14 mouse cellular contexts compared by ENCODE assay signal in the genomic region with DNA sequence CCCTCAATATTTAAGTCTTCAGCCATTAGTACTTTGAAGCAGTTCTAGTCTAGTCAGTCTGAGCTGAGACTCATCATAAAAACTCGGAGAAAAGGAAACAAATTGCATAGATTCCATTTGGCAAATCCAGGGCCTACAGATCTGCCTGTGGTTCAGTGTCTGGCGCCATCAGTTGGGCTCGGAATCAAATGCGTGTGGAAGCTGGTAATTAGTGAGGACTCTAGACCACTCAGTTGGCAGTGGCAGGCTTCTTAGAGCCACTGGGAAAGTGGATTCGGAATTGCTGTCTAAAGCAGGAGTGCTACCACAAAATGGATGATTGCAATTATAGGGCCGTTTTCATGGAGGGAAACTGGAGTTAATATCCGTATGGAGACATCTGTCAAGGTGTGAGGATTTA.
DNase-seq lines count a peak whose midpoint lies in the region; ATAC-seq and TF ChIP-seq lines count a peak whose summit lies in the region.
"Had no signal": no experiment of that assay in that cellular context is flagged by ENCODE, and none has a peak within 500 bp of the region (broad histone marks: within the 10 kb centered on the region; RNA-seq: fewer than 3 reads in every experiment).

No protein-coding gene starts in this region.

- H3K36me3 ChIP-seq in hindbrain, embryonic 12.5 days: no peaks in the 10 kb centered on the region
- no peaks in the 10 kb centered on the region for H3K36me3 ChIP-seq in hindbrain, embryonic 11.5 days (ENCODE audit: control insufficient read depth, insufficient read depth, low read length)
- H3K36me3 ChIP-seq in embryonic facial prominence, embryonic 15.5 days: no peaks in the 10 kb centered on the region
- H3K36me3 ChIP-seq in hindbrain, postnatal 0 days (ENCODE audit: insufficient read depth, low read length): no peaks in the 10 kb centered on the region
- no peaks in the 10 kb centered on the region for H3K36me3 ChIP-seq in neural tube, embryonic 14.5 days (ENCODE audit: control insufficient read depth, insufficient read depth, low read length)
- H3K36me3 ChIP-seq: heart, embryonic 15.5 days had no signal

- no peak for DNase-seq in hindbrain, embryonic 11.5 days (ENCODE audit: low spot score)
- DNase-seq in hindbrain, postnatal 0 days (ENCODE audit: low spot score): peak; percentile 10
- no peak for DNase-seq in liver
- DNase-seq in thymus, postnatal 36 days: no peak
- DNase-seq in ovary, postnatal 36 days (ENCODE audit: low spot score): no peak
- DNase-seq: cerebellum, adult 11 months; gastrocnemius, postnatal 14 days; kidney, postnatal 10 days; layer of hippocampus, adult 9-11 months had no signal

- peaks cover 16% of the 10 kb centered on the region for H3K4me1 ChIP-seq in hindbrain, embryonic 12.5 days
- no peaks in the 10 kb centered on the region for H3K4me1 ChIP-seq in hindbrain, embryonic 11.5 days (replicated peaks; ENCODE audit: control insufficient read depth, insufficient read depth, low read length)
- peaks cover 21% of the 10 kb centered on the region for H3K4me1 ChIP-seq in embryonic facial prominence, embryonic 15.5 days
- H3K4me1 ChIP-seq in hindbrain, postnatal 0 days (ENCODE audit: insufficient read depth, low read length): no peaks in the 10 kb centered on the region
- H3K4me1 ChIP-seq in neural tube, embryonic 14.5 days (ENCODE audit: control insufficient read depth, insufficient read depth, low read length): peaks cover 3% of the 10 kb centered on the region; the same call in 1 of the 2 replicates
- H3K4me1 ChIP-seq: heart, embryonic 15.5 days had no signal

- no peak for TF ChIP-seq CTCF in hindbrain, postnatal 0 days (IDR thresholded peaks at IDR 0.05; ENCODE audit: low read depth)

- no peak overlapping the region for H3K4me3 ChIP-seq in hindbrain, embryonic 12.5 days
- no peak overlapping the region for H3K4me3 ChIP-seq in hindbrain, embryonic 11.5 days (ENCODE audit: low read depth, low read length)
- no peak overlapping the region for H3K4me3 ChIP-seq in embryonic facial prominence, embryonic 15.5 days (replicated peaks)
- H3K4me3 ChIP-seq in hindbrain, postnatal 0 days (ENCODE audit: low read length): no peak overlapping the region
- no peak overlapping the region for H3K4me3 ChIP-seq in neural tube, embryonic 14.5 days (ENCODE audit: low read depth, low read length)
- H3K4me3 ChIP-seq: heart, embryonic 15.5 days had no signal

- WGBS in hindbrain, embryonic 12.5 days: 79% methylated on average over 7 of the region's 7 CpGs
- WGBS in hindbrain, embryonic 11.5 days: 86% methylated on average over 7 of the region's 7 CpGs
- WGBS in embryonic facial prominence, embryonic 15.5 days: 53% methylated on average over 7 of the region's 7 CpGs
- WGBS in hindbrain, postnatal 0 days: 67% methylated on average over 7 of the region's 7 CpGs
- WGBS in neural tube, embryonic 14.5 days: 65% methylated on average over 7 of the region's 7 CpGs

- no peak overlapping the region for H3K9ac ChIP-seq in hindbrain, embryonic 12.5 days
- H3K9ac ChIP-seq in hindbrain, embryonic 11.5 days (ENCODE audit: low read depth, low read length): no peak overlapping the region
- no peak overlapping the region for H3K9ac ChIP-seq in embryonic facial prominence, embryonic 15.5 days
- H3K9ac ChIP-seq in hindbrain, postnatal 0 days (replicated peaks; ENCODE audit: low read length): no peak overlapping the region
- H3K9ac ChIP-seq in neural tube, embryonic 14.5 days (replicated peaks; ENCODE audit: low read depth, low read length): no peak overlapping the region
- H3K9ac ChIP-seq: heart, embryonic 15.5 days had no signal

- no peak for ATAC-seq in hindbrain, embryonic 12.5 days (ENCODE audit: low FRiP score)
- no peak for ATAC-seq in hindbrain, embryonic 11.5 days (ENCODE audit: low FRiP score)
- ATAC-seq in embryonic facial prominence, embryonic 15.5 days (ENCODE audit: insufficient number of reproducible peaks, low FRiP score, low TSS enrichment, low read depth): peak; percentile 79
- ATAC-seq in hindbrain, postnatal 0 days: peak; percentile 59; the same call in 1 of the 2 replicates
- peak; percentile 38; the same call in 1 of the 2 replicates for ATAC-seq in neural tube, embryonic 14.5 days (ENCODE audit: low read depth)
- ATAC-seq: lung, postnatal 0 days had no signal

- 0 out of 2 replicates have a peak overlapping the region, but pooled peaks have one; percentile 52 for H3K27ac ChIP-seq in hindbrain, embryonic 12.5 days
- no peak overlapping the region for H3K27ac ChIP-seq in hindbrain, embryonic 11.5 days (ENCODE audit: low read depth, low read length)
- peak overlapping the region; percentile 92 for H3K27ac ChIP-seq in embryonic facial prominence, embryonic 15.5 days (replicated peaks)
- peak overlapping the region; percentile 62; the same call in 1 of the 2 replicates for H3K27ac ChIP-seq in hindbrain, postnatal 0 days
- H3K27ac ChIP-seq in neural tube, embryonic 14.5 days (ENCODE audit: low read depth, low read length): no peak overlapping the region

- H3K9me3 ChIP-seq in hindbrain, embryonic 12.5 days (replicated peaks): no peaks in the 10 kb centered on the region
- no peaks in the 10 kb centered on the region for H3K9me3 ChIP-seq in hindbrain, embryonic 11.5 days (ENCODE audit: control insufficient read depth, low read length)
- no peaks in the 10 kb centered on the region for H3K9me3 ChIP-seq in embryonic facial prominence, embryonic 15.5 days (replicated peaks)
- no peaks in the 10 kb centered on the region for H3K9me3 ChIP-seq in hindbrain, postnatal 0 days (ENCODE audit: low read length)
- no peaks in the 10 kb centered on the region for H3K9me3 ChIP-seq in neural tube, embryonic 14.5 days (ENCODE audit: control insufficient read depth, low read length)
- H3K9me3 ChIP-seq: heart, embryonic 15.5 days had no signal

- H3K4me2 ChIP-seq in hindbrain, embryonic 12.5 days (replicated peaks): no peak overlapping the region
- H3K4me2 ChIP-seq in hindbrain, embryonic 11.5 days (replicated peaks; ENCODE audit: low read depth, low read length): no peak overlapping the region
- no peak overlapping the region for H3K4me2 ChIP-seq in embryonic facial prominence, embryonic 15.5 days (replicated peaks)
- H3K4me2 ChIP-seq in hindbrain, postnatal 0 days (ENCODE audit: low read depth, low read length): no peak overlapping the region
- H3K4me2 ChIP-seq in neural tube, embryonic 14.5 days (ENCODE audit: low read depth, low read length): no peak overlapping the region
- H3K4me2 ChIP-seq: heart, embryonic 15.5 days had no signal

- H3K27me3 ChIP-seq in hindbrain, embryonic 12.5 days: no peaks in the 10 kb centered on the region
- H3K27me3 ChIP-seq in hindbrain, embryonic 11.5 days (ENCODE audit: control insufficient read depth, insufficient read depth, low read length): no peaks in the 10 kb centered on the region
- H3K27me3 ChIP-seq in embryonic facial prominence, embryonic 15.5 days: no peaks in the 10 kb centered on the region
- no peaks in the 10 kb centered on the region for H3K27me3 ChIP-seq in hindbrain, postnatal 0 days (ENCODE audit: insufficient read depth, low read length)
- H3K27me3 ChIP-seq in neural tube, embryonic 14.5 days (ENCODE audit: control insufficient read depth, insufficient read depth, low read length): no peaks in the 10 kb centered on the region
- H3K27me3 ChIP-seq: heart, embryonic 15.5 days had no signal

Comparison
In these comparisons a context has a peak if more than half of its experiments do, and no peak if none do; other contexts are left out.
1. ATAC-seq: peak in embryonic facial prominence, embryonic 15.5 days (single experiment), hindbrain, postnatal 0 days (single experiment) and neural tube, embryonic 14.5 days (single experiment); none in hindbrain, embryonic 12.5 days (single experiment) and hindbrain, embryonic 11.5 days (single experiment).
2. H3K27ac ChIP-seq: peak in hindbrain, embryonic 12.5 days (single experiment), embryonic facial prominence, embryonic 15.5 days (single experiment) and hindbrain, postnatal 0 days (single experiment); none in hindbrain, embryonic 11.5 days (single experiment) and neural tube, embryonic 14.5 days (single experiment).